Mouse (Mus musculus) right cerebral cortex, postnatal 36 days (tissue): ENCODE data around the gene B430305J03Rik.

Source experiments
- DNase-seq, 2 experiments: peaks; one replicate each; pipeline ENCODE4 v3.0.0; 2022; ENCODE audit warnings: low spot score in 2 of 2, mixed read lengths in 1 of 2

Gene B430305J03Rik

GRCm38 (mm10) chr3:61365779-61366373, at the start of gene B430305J03Rik:
TSS of gene B430305J03Rik (minus strand) at chr3:61365951.
- no peak for DNase-seq

- no peak for DNase-seq
Observed at GRCm38 (mm10) chr3:61409683-61410082, 43.9 kb upstream of the B430305J03Rik start.

- no peak for DNase-seq
Observed at GRCm38 (mm10) chr3:61406921-61407320, 41.2 kb upstream of the B430305J03Rik start.

GRCm38 (mm10) chr3:61400823-61401387, 35.2 kb upstream of the B430305J03Rik start:
- no peak for DNase-seq

GRCm38 (mm10) chr3:61396728-61397127, 31.0 kb upstream of the B430305J03Rik start:
- no peak for DNase-seq

GRCm38 (mm10) chr3:61395382-61395781, 29.6 kb upstream of the B430305J03Rik start:
- no peak for DNase-seq

GRCm38 (mm10) chr3:61393520-61393919, 27.8 kb upstream of the B430305J03Rik start:
- DNase-seq, result no peak

GRCm38 (mm10) chr3:61392881-61393280, 27.1 kb upstream of the B430305J03Rik start:
- DNase-seq, result no peak

- DNase-seq, result no peak
Observed at GRCm38 (mm10) chr3:61391564-61391963, 25.8 kb upstream of the B430305J03Rik start.

- DNase-seq, result no peak
Observed at GRCm38 (mm10) chr3:61386368-61386767, 20.6 kb upstream of the B430305J03Rik start.

GRCm38 (mm10) chr3:61376001-61376400, 10.2 kb upstream of the B430305J03Rik start:
- DNase-seq, result no peak

- no peak for DNase-seq
Observed at GRCm38 (mm10) chr3:61368446-61368845, 2.7 kb upstream of the B430305J03Rik start.

- DNase-seq, result peak; percentile 30 to 40
Observed at GRCm38 (mm10) chr3:61364978-61365778, 573 bp downstream of the B430305J03Rik start.

- no peak for DNase-seq
Observed at GRCm38 (mm10) chr3:61364661-61364977, 1.1 kb downstream of the B430305J03Rik start.

GRCm38 (mm10) chr3:61363989-61364660, 1.6 kb downstream of the B430305J03Rik start:
- peak; percentile 92 to 93 for DNase-seq

- peak; percentile 95 to 98 for DNase-seq
Observed at GRCm38 (mm10) chr3:61363161-61363988, 2.4 kb downstream of the B430305J03Rik start.

- peak in 1 of 2 experiments; percentile 14 for DNase-seq
Observed at GRCm38 (mm10) chr3:61362821-61363160, 3.0 kb downstream of the B430305J03Rik start.

- no peak for DNase-seq
Observed at GRCm38 (mm10) chr3:61361338-61361737, 4.4 kb downstream of the B430305J03Rik start, which contains the start of gene Rap2b. TSS of gene Rap2b (plus strand) at chr3:61361638.

GRCm38 (mm10) chr3:61358756-61359293, 6.9 kb downstream of the B430305J03Rik start:
- DNase-seq, result no peak

GRCm38 (mm10) chr3:61358107-61358506, 7.6 kb downstream of the B430305J03Rik start:
- DNase-seq, result no peak

GRCm38 (mm10) chr3:61355464-61355863, 10.3 kb downstream of the B430305J03Rik start:
- no peak for DNase-seq
